29 mouse cellular contexts compared by ENCODE assay signal in the genomic region with DNA sequence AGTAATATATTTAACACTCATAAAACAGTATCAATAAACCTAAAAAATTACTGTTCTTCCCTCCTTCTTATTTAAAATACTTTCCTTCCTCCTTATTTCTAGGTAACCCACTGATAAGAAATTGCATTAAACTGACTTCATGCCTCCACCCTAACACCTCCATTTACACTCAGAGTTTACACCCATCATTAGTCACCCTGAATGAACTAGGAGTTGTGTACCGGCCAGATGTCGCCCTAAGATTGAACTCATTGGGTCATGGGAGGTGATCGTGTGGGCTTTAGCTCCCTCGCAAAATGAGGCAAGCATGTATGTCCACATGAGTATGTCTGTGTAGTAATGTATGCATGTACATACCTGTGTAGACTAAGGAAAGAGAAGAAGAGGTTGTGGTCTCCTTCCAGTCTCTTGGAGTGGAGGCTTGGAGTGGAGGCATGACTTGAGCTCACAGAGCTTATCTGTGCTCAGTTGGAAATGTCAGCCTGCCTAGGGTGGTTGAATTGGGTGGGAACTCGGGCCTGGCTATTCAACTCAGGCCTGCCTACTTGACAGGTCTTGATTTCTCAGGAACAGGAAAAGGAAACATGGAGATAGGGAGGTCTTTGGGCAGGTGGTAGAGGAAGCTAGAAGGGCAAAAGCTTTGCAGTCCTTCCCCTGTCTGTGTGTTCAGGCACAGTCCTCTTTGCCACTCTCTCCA. TPM values are rescaled to one million over a fixed set of nuclear protein-coding genes. Genes with fewer than 3 reads are reported as not detected.
"Had no signal": no experiment of that assay in that cellular context is flagged by ENCODE, and none has a peak within 500 bp of the region (broad histone marks: within the 10 kb centered on the region; RNA-seq: fewer than 3 reads in every experiment).

No protein-coding gene starts in this region.

- H3K27ac ChIP-seq: kidney, embryonic 15.5 days; liver, embryonic 13.5 days had no signal

- H3K27me3 ChIP-seq: kidney, embryonic 15.5 days; liver, embryonic 13.5 days had no signal

- H3K9ac ChIP-seq: kidney, embryonic 15.5 days; liver, embryonic 13.5 days had no signal

- H3K4me1 ChIP-seq: kidney, embryonic 15.5 days; liver, embryonic 13.5 days had no signal

- H3K4me3 ChIP-seq: kidney, embryonic 15.5 days; left cerebral cortex, adult 2 months; liver, embryonic 13.5 days had no signal

- H3K9me3 ChIP-seq: kidney, embryonic 15.5 days; liver, embryonic 13.5 days had no signal

- H3K36me3 ChIP-seq: kidney, embryonic 15.5 days; liver, embryonic 13.5 days had no signal

- DNase-seq: kidney, adult 2 months; kidney, postnatal 10 days; kidney, postnatal 4 days; liver, embryonic 13.5 days; lung, adult 2 months; lung, postnatal 14 days; lung, postnatal 4 days; midbrain, embryonic 14.5 days; right cerebral cortex, postnatal 14 days; right cerebral cortex, postnatal 4 days; spleen, adult 18-20 months; thymus, adult 18-20 months; thymus, postnatal 4 days had no signal

- H3K4me2 ChIP-seq: kidney, embryonic 15.5 days; liver, embryonic 13.5 days; midbrain, embryonic 11.5 days had no signal

RNA-seq across cellular contexts. Expression of a gene that starts 26.8 kb away (rescaled TPM):
- total RNA-seq: layer of hippocampus, adult 18-20 months; layer of hippocampus, postnatal 10 days; layer of hippocampus, postnatal 36 days; left cerebral cortex, adult 2 months; left cerebral cortex, postnatal 10 days; left cerebral cortex, postnatal 36 days; liver, adult 2 months; megakaryocyte progenitor cell, adult 5-6 weeks; megakaryocyte-erythroid progenitor cell, adult 5-6 weeks had no signal
- polyA plus RNA-seq: intestine, embryonic 14.5 days; liver, adult 2 months; liver, embryonic 13.5 days; liver, embryonic 16.5 days; midbrain, embryonic 11.5 days; midbrain, embryonic 14.5 days; midbrain, postnatal 0 days; neural tube, embryonic 11.5 days; neural tube, embryonic 14.5 days had no signal
